Mouse (Mus musculus) midbrain, embryonic 13.5 days (tissue): ENCODE measurements around the gene Gm10521. TPM values are rescaled to one million over a fixed set of nuclear protein-coding genes. Genes with fewer than 3 reads are reported as not detected.
"Not testable (repeated sequence)": the region's sequence is repeated elsewhere in the genome, so short reads cannot be mapped to it uniquely, and the experiment has no call there.

Experiments
- ATAC-seq: fragments of 200-750 bp; cut with Nextera tagmentation; 2 replicates; pipeline ENCODE4 v1.8.0; 2017; ENCODE audit warnings: mild to moderate bottlenecking, moderate TSS enrichment, moderate library complexity
- H3K27ac ChIP-seq: fragments of 300-500 bp; sonication (generic); 2 replicates; pipeline ENCODE4 v1.5.1; 2015; ENCODE audit warnings: inconsistent platforms, mild to moderate bottlenecking, moderate library complexity
- H3K27me3 ChIP-seq: fragments of 300-500 bp; sonication (generic); 2 replicates; pipeline ENCODE4 v1.6.1; 2015; ENCODE audit warnings: mild to moderate bottlenecking, inconsistent platforms
- H3K36me3 ChIP-seq: fragments of 300-500 bp; sonication (generic); 2 replicates; pipeline ENCODE4 v1.6.1; 2015; ENCODE audit warnings: mild to moderate bottlenecking, inconsistent platforms
- H3K4me1 ChIP-seq: fragments of 300-500 bp; sonication (generic); replicated peaks from 2 replicates; pipeline ENCODE4 v1.6.1; 2015; ENCODE audit warnings: inconsistent platforms
- H3K4me2 ChIP-seq: fragments of 300-500 bp; sonication (generic); replicated peaks from 2 replicates; pipeline ENCODE4 v1.6.1; 2015; ENCODE audit warnings: moderate library complexity, mild to moderate bottlenecking, inconsistent platforms
- H3K4me3 ChIP-seq: fragments of 300-500 bp; sonication (generic); replicated peaks from 2 replicates; pipeline ENCODE4 v1.5.1; 2015; ENCODE audit warnings: mild to moderate bottlenecking, inconsistent platforms
- H3K9ac ChIP-seq: fragments of 300-500 bp; sonication (generic); replicated peaks from 2 replicates; pipeline ENCODE4 v1.6.1; 2015; ENCODE audit warnings: mild to moderate bottlenecking, inconsistent platforms
- H3K9me3 ChIP-seq: fragments of 300-500 bp; sonication (generic); 2 replicates; pipeline ENCODE4 v1.6.1; 2016; ENCODE audit warnings: mild to moderate bottlenecking, inconsistent platforms
- WGBS: fragments of 180-500 bp; shearing (Covaris S2); methylation state at CpG from one replicate; pipeline ENCODE4 v1.1.7; 2015; 5-methylcytosine and 5-hydroxymethylcytosine counted together
- polyA plus RNA-seq: library from polyadenylated mRNA; unstranded; fragments of >200 nt; fragmentation: Nextera tagmentation; extraction: Ambion mirVana; gene quantifications from 2 replicates; pipeline ENCODE4 v1.2.1, GENCODE M21; 2015

Gm10521 gene
- polyA plus RNA-seq = not detected in 2 replicates

GRCm38 (mm10) chr1:171895364-171895763 is at the start of gene Gm10521:
Gene Gm10521 (plus strand): TSS chr1:171895664.
- not testable (repeated sequence) for H3K9me3 ChIP-seq, H3K4me2 ChIP-seq, ATAC-seq, H3K4me3 ChIP-seq, H3K27me3 ChIP-seq, H3K4me1 ChIP-seq, H3K27ac ChIP-seq, H3K36me3 ChIP-seq, H3K9ac ChIP-seq
- 90% methylated on average over 5 of the region's 5 CpGs for WGBS

DNA sequence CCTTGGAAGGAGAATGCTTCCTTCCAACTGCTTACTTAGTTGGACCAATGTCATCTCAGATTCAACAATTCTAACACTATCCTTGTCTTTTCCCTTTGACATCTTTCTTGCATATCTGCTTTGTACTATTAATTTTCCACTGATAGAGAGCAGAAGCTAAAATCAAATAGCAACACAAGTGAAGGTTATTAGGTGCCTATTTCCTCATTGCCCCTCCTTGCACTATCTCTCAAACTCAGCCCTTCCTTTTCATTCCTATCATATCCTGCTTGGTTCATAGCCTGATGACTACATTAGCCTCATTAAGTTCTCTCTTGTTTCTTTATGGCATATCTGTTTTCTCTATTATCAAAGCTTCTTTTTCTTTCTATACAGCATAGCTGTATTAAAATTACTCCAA is 47.3 kb upstream of the Gm10521 start:
- Histone ChIP-seq H3K27ac (no peak overlapping the region), H3K4me1 (no peaks in the 10 kb centered on the region), H3K9me3 (no peaks in the 10 kb centered on the region), H3K36me3 (no peaks in the 10 kb centered on the region), H3K4me2 (no peak overlapping the region), H3K9ac (no peak overlapping the region), H3K4me3 (no peak overlapping the region), H3K27me3 (no peaks in the 10 kb centered on the region)
- no peak for ATAC-seq

DNA sequence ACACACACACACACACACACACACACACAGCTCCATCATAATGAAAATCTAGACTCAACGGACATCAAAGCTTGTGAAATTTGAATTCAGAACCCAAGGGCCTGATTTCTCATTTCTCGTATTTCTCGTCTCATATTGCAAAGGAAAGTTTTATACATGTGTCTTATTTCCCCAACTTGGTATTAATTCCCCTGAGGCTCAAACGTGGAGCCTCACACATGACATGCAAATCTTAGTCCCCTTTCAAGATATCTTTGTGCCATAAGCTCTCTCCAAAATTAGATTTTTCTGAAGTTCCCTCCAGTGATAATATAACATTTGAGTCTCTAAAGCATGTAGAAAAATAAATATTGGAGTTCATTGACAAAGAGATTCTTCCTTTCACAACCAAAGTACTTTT is 46.7 kb upstream of the Gm10521 start:
- Histone ChIP-seq H3K9me3 (no peaks in the 10 kb centered on the region), H3K4me1 (no peaks in the 10 kb centered on the region), H3K9ac (no peak overlapping the region), H3K27ac (no peak overlapping the region), H3K36me3 (no peaks in the 10 kb centered on the region), H3K4me3 (no peak overlapping the region), H3K27me3 (no peaks in the 10 kb centered on the region), H3K4me2 (no peak overlapping the region)
- no peak for ATAC-seq
- 88% methylated on average over 4 of the region's 4 CpGs for WGBS

- Histone ChIP-seq H3K36me3 (no peaks in the 10 kb centered on the region), H3K9ac (no peak overlapping the region), H3K4me1 (no peaks in the 10 kb centered on the region), H3K4me2 (no peak overlapping the region), H3K4me3 (no peak overlapping the region), H3K27me3 (no peaks in the 10 kb centered on the region), H3K9me3 (no peaks in the 10 kb centered on the region), H3K27ac (no peak overlapping the region)
- 92% methylated on average over 5 of the region's 5 CpGs for WGBS
- no peak for ATAC-seq
Observed at GRCm38 (mm10) chr1:171849454-171849853, 46.0 kb upstream of the Gm10521 start.

DNA sequence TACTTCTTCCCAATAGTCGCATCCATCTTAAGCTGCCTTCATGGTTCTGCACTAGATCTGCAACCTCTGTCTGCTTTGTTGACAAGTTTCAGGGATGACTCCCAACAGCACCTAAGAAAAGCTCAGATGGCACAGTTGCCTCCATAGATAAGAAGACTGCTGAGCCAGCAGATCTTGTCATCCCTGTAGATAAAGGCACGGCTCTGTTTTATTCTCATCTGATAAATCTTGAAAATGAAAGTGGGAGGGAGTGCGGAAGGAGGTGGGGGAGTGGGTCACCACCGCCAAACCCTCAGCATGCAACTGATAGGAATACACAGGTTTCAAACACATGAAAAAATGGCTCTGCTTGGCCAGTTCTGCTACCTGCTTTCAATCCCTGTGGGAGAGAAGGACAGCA is 30.0 kb upstream of the Gm10521 start:
- no peaks in the 10 kb centered on the region for H3K27me3 ChIP-seq
- WGBS = 91% methylated on average over 4 of the region's 4 CpGs
- H3K4me3 ChIP-seq = no peak overlapping the region
- H3K36me3 ChIP-seq = no peaks in the 10 kb centered on the region
- no peak overlapping the region for H3K9ac ChIP-seq
- no peak overlapping the region for H3K27ac ChIP-seq
- no peaks in the 10 kb centered on the region for H3K9me3 ChIP-seq
- ATAC-seq = no peak
- no peaks in the 10 kb centered on the region for H3K4me1 ChIP-seq
- no peak overlapping the region for H3K4me2 ChIP-seq

GRCm38 (mm10) chr1:171886989-171887388 is 8.5 kb upstream of the Gm10521 start:
- no peak overlapping the region for H3K9ac ChIP-seq
- 90% methylated on average over 1 of the region's 1 CpGs for WGBS
- no peaks in the 10 kb centered on the region for H3K4me1 ChIP-seq
- no peaks in the 10 kb centered on the region for H3K27me3 ChIP-seq
- ATAC-seq = no peak
- H3K4me2 ChIP-seq = no peak overlapping the region
- H3K27ac ChIP-seq = no peak overlapping the region
- no peak overlapping the region for H3K4me3 ChIP-seq
- H3K36me3 ChIP-seq = no peaks in the 10 kb centered on the region
- no peaks in the 10 kb centered on the region for H3K9me3 ChIP-seq

DNA sequence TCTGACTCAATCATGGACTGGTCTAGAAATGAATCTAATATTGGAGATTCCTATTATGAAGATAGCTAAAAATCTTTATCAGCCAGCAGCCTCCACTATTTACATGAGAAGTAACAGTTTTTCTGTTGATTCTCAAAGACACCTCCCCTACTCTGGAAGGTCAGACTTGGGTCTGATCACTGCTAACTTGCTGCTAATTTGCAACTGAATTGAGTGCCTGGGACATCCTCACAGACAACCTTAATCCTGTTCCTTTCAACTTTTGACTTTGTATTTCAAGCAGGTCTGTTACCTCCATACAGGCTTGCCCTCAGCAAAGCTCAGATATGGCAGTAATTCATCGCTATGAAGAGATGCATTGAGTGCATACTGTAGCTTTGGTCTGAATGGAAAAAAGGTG is 8.5 kb downstream of the Gm10521 start:
- H3K36me3 ChIP-seq = no peaks in the 10 kb centered on the region
- no peak for ATAC-seq
- no peaks in the 10 kb centered on the region for H3K9me3 ChIP-seq
- 59% methylated on average over 1 of the region's 1 CpGs for WGBS
- H3K4me3 ChIP-seq = no peak overlapping the region
- no peaks in the 10 kb centered on the region for H3K4me1 ChIP-seq
- H3K9ac ChIP-seq = no peak overlapping the region
- H3K27me3 ChIP-seq = no peaks in the 10 kb centered on the region
- H3K27ac ChIP-seq = no peak overlapping the region
- H3K4me2 ChIP-seq = no peak overlapping the region

GRCm38 (mm10) chr1:171915638-171916458 is 20.4 kb downstream of the Gm10521 start:
- H3K9ac ChIP-seq = no peak overlapping the region
- no peaks in the 10 kb centered on the region for H3K27me3 ChIP-seq
- no peak overlapping the region for H3K4me2 ChIP-seq
- H3K9me3 ChIP-seq = 0 out of 2 replicates have a peak, but pooled peaks cover 3% of the 10 kb centered on the region
- H3K36me3 ChIP-seq = no peaks in the 10 kb centered on the region
- 77% methylated on average over 13 of the region's 13 CpGs for WGBS
- H3K4me3 ChIP-seq = no peak overlapping the region
- no peak for ATAC-seq
- no peak overlapping the region for H3K27ac ChIP-seq
- no peaks in the 10 kb centered on the region for H3K4me1 ChIP-seq

- Histone ChIP-seq H3K36me3 (no peaks in the 10 kb centered on the region), H3K4me3 (no peak within 1 kb of the TSS), H3K9me3 (0 out of 2 replicates have a peak, but pooled peaks cover 3% of the 10 kb centered on the region), H3K27me3 (no peaks in the 10 kb centered on the region), H3K27ac (no peak within 1 kb of the TSS), H3K4me2 (no peak within 1 kb of the TSS), H3K4me1 (no peaks in the 10 kb centered on the region), H3K9ac (no peak within 1 kb of the TSS)
- 84% methylated on average over 14 of the region's 14 CpGs for WGBS
- ATAC-seq = no peak
Observed at GRCm38 (mm10) chr1:171917305-171918039, 22.0 kb downstream of the Gm10521 start, which contains the start of gene Slamf6. Gene Slamf6 (plus strand): TSS chr1:171917515.

DNA sequence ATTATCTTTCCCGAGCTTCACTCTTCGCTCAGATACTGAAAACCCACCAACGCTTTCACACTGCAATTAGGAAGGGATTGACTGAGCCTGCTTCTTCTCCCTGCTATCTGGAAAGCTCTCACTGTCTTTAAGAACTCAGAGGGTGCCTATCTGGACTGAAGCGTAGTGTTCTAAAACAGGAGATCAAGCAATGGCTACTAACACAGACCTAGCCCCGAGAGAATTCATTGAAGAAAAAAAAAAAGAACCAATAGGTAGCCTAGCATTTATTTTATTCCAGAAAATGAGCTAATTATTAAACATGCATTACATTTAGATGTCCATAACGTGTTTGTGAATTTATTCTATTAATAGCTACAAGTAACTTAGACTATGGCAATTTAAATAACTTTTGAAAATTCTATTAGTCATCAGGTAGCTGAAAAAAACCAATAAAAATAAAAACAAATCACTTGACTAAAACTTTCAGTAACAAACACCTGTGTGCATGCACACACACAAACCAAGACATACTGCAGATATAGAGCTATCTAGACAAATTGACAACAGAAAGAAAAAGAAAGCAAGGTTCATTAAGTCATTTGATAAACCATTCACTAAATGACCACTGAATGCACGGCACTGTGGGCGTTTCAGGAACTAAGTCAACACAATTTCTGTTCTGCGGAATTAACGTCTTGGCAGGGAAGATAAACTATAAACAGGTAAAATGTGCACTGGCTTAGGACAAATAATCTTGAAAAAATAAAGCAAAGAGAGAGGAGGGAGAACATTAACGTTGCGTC is 22.9 kb downstream of the Gm10521 start:
- H3K4me2 ChIP-seq = no peak overlapping the region
- no peaks in the 10 kb centered on the region for H3K27me3 ChIP-seq
- no peak overlapping the region for H3K4me3 ChIP-seq
- H3K9ac ChIP-seq = no peak overlapping the region
- no peaks in the 10 kb centered on the region for H3K9me3 ChIP-seq
- 89% methylated on average over 12 of the region's 12 CpGs for WGBS
- no peak overlapping the region for H3K27ac ChIP-seq
- H3K4me1 ChIP-seq = no peaks in the 10 kb centered on the region
- ATAC-seq = no peak
- no peaks in the 10 kb centered on the region for H3K36me3 ChIP-seq

DNA sequence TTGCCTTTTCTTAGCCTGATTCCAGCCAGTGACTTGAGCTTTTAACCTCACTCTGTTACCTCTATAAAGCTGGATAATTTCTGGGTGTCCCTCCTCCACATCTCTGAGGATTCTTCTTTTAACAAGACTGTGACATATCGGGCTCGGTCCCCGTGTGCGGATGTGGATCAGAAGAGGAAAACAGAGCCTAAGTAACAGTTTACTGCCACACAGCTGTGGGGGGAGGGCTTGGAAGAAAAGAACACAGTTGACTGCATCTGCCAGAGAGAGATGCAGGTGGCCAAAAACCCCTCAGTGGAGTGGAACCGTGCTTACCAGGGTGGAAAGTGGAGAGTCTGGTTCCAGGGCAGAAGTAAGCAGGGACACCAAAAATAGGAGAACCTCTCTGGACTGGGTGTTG is 23.7 kb downstream of the Gm10521 start:
- no peak for ATAC-seq

More for the DNA sequence above, 23.7 kb downstream of the Gm10521 start:
- Histone ChIP-seq H3K36me3 (no peaks in the 10 kb centered on the region), H3K9ac (no peak overlapping the region), H3K4me3 (no peak overlapping the region), H3K4me1 (no peaks in the 10 kb centered on the region), H3K9me3 (no peaks in the 10 kb centered on the region), H3K4me2 (no peak overlapping the region), H3K27ac (no peak overlapping the region), H3K27me3 (no peaks in the 10 kb centered on the region)
- 81% methylated on average over 5 of the region's 5 CpGs for WGBS
